Mouse (Mus musculus): ENCODE results near the gene Abcg5. TPM values are rescaled to one million over a fixed set of nuclear protein-coding genes. Genes with fewer than 3 reads are reported as not detected.

Gene Abcg5
- polyA plus RNA-seq, 1 experiment from 2014 or later = 4.2 TPM

DNA sequence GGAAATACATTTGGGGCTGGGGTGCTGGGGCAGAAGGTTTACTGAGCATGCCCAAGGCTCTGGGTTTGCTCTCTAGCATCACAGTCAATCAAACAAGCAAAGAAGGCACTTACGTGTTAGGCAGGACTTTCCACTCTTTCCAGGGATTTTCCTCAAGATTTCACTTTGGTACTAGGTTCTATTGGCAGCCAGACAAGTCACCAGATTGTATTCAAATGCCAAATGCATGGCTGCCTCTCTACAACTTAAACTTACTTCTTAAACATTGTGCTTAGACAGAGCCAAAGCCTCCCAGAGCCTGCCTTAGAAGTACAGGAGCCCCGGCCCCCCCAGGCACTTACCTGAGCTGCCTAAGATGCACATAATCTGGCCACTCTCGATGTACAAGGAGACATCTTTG, 1.1 kb downstream of the Abcg5 start:
- no peak overlapping the region for H3K27ac ChIP-seq

DNA sequence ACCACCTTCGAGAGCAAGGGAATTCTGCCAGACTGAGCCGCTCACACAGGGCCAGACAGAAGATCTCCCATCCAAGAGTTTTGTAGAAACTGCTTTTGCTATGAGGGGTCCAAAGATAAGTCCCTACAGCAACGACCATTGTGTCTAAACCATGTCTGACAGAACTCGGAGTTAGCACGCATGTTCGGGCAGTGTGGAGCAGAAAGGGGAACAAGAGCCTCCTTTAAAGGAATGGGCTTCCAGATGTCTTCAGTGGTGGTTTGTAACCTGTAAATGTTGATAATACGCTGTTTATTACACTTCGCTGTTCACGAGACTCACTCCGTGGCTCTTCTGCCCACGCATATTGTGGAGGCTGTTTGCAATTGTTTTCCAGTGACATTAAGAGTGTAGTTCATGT, 5.2 kb downstream of the Abcg5 start:
- H3K4me2 ChIP-seq = no peak overlapping the region

More for the DNA sequence above, 1.1 kb downstream of the Abcg5 start:
- H3K4me3 ChIP-seq (replicated peaks) = no peak overlapping the region
- no peaks in the 10 kb centered on the region for H3K4me1 ChIP-seq
- H3K9me3 ChIP-seq = no peaks in the 10 kb centered on the region
- H3K4me2 ChIP-seq = no peak overlapping the region
- WGBS = 87% methylated on average over 3 of the region's 3 CpGs
- no peak for ATAC-seq (ENCODE audit: low FRiP score)
- no peaks in the 10 kb centered on the region for H3K36me3 ChIP-seq (replicated peaks)
- H3K9ac ChIP-seq = no peak overlapping the region
- H3K27me3 ChIP-seq = 0 out of 2 replicates have a peak, but pooled peaks cover 5% of the 10 kb centered on the region

DNA sequence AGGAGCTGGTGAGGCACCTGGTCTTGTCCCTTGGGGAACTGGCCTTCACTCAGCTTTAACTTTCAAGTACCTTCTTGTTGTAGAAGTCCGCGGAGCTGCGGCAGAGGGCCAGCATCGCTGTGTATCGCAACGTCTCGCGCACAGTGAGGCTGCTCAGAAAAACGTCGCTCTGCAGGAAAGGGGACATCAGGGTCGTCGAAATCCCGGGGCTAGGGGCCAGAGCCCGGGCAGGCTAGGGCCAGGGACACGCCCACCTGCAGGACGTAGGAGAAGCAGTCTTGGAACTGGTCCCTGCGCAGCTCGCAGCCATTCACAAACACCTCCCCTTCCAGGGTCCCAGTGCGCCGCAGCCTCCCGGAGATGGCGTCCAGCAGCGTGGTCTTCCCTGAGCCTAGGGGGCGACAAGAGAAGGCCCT, 6.9 kb downstream of the Abcg5 start, which contains the start of gene Abcg8:
Gene Abcg8, plus strand, starts transcription at position 352 of the 416 bp plus-strand sequence.
- H3K9ac ChIP-seq = peak within 1 kb of the TSS; percentile 36
- ATAC-seq (ENCODE audit: low FRiP score) = peak; percentile 36
- H3K36me3 ChIP-seq (replicated peaks) = no peaks in the 10 kb centered on the region
- H3K9me3 ChIP-seq = no peaks in the 10 kb centered on the region
- H3K27me3 ChIP-seq = peaks cover 34% of the 10 kb centered on the region
- H3K27ac ChIP-seq = peak within 1 kb of the TSS; percentile 32
- H3K4me1 ChIP-seq = peaks cover 15% of the 10 kb centered on the region
- H3K4me3 ChIP-seq (replicated peaks) = peak within 1 kb of the TSS; percentile 36
- peak within 1 kb of the TSS; percentile 64 for H3K4me2 ChIP-seq
- 2% methylated on average over 24 of the region's 24 CpGs for WGBS

More for the DNA sequence above, 5.2 kb downstream of the Abcg5 start:
- Histone ChIP-seq H3K27ac (no peak overlapping the region), H3K36me3 (replicated peaks) (no peaks in the 10 kb centered on the region), H3K27me3 (peaks cover 28% of the 10 kb centered on the region), H3K4me3 (replicated peaks) (no peak overlapping the region), H3K9me3 (no peaks in the 10 kb centered on the region), H3K4me1 (peaks cover 15% of the 10 kb centered on the region), H3K9ac (no peak overlapping the region)
- no peak for ATAC-seq (ENCODE audit: low FRiP score)
- WGBS = 93% methylated on average over 11 of the region's 11 CpGs

DNA sequence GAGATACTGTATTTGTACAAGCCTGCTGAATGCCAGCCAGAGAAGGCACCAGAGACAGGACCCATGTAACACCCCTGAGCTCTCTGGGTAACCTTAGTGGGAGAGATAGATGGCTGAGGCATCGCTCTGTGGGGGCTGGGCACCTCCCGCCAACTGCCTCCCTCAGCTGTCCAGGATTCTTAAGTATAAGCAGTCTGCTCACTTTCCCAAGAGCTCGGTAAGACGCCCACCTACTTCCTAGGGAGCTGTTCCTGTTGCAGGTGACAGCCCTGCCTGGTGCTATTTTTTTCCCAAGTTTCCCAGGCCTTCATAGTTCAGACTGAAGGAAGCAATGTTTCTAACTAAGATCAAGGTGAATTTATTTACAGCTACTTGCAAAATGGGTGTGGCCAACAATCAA, 7.6 kb downstream of the Abcg5 start:
- Histone ChIP-seq H3K4me3 (replicated peaks) (no peak overlapping the region), H3K36me3 (replicated peaks) (no peaks in the 10 kb centered on the region), H3K27me3 (peaks cover 34% of the 10 kb centered on the region), H3K4me2 (no peak overlapping the region), H3K9ac (no peak overlapping the region), H3K4me1 (peaks cover 15% of the 10 kb centered on the region), H3K9me3 (no peaks in the 10 kb centered on the region), H3K27ac (no peak overlapping the region; the same call in 1 of the 2 replicates)
- ATAC-seq (ENCODE audit: low FRiP score) = no peak
- 71% methylated on average over 4 of the region's 4 CpGs for WGBS

DNA sequence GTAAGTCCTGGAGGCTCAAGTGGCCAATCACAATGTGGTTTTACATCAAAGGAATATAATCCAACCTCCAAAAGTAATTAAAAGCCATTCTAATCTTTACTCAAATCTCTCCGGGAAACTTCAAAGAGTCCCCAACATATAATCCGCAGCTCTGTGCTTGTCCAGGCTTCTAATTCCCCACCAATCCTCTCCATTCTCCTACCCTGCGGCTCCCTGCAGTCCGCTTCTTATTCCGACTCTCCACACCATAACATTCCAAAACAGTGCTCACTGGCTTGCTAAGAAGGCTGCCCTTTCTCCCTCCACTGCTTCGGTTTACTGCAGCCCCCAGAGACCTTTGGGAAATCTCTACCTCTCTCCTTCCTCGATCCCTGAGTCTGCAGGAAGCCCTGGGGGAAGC, 8.8 kb downstream of the Abcg5 start:
- H3K9me3 ChIP-seq = no peaks in the 10 kb centered on the region
- H3K9ac ChIP-seq = no peak overlapping the region
- 1% methylated on average over 7 of the region's 7 CpGs for WGBS
- peaks cover 15% of the 10 kb centered on the region for H3K4me1 ChIP-seq
- H3K4me2 ChIP-seq = no peak overlapping the region
- H3K27ac ChIP-seq = no peak overlapping the region
- no peak overlapping the region for H3K4me3 ChIP-seq (replicated peaks)
- no peak for ATAC-seq (ENCODE audit: low FRiP score)
- H3K36me3 ChIP-seq (replicated peaks) = no peaks in the 10 kb centered on the region
- H3K27me3 ChIP-seq = peaks cover 34% of the 10 kb centered on the region

DNA sequence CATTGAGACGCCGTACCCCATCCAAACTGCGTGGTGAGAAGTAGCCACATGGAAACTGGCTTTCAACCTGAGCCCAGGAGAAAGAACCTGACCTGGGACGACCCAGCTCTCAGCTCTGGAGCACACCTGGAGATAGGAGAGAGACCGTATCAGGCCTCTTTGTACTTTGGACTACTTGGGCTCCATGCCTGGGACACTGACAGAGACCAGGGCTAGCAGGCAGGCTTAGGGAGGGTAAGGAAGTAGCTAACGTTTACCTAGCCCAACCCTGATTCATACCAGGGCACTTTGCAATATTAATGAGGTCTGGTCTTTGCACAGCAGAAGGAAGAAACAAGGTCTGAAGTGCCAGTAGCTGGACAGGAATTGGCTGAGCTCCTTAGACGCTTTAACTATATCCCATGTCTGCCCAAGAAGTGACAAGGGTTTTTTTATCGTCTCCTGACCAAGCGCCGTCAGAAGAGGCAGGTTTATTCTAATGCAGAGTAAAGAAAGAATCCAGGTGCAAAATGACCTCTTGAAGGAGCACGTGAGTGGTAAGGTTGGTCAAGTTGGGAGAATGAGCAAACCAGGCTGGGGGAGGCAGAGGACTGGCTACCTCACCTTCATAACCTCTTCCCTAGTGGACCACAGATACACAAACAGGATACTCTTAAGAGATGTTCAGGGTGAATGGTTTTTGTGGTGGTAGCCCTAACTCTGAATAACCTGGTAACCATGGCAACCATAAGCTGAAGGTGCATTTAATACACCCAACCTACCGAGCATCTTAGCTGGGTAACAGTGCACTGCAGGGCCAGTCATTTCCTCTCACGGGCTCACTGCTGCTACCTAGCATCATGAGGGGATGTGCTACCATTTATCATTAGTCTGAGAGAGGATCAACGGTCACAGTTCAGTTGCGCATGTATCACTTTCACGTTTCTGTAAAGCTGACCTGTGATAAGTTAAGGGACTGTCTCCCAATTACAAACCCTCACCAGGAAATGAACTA, 10.1 kb downstream of the Abcg5 start:
- no peaks in the 10 kb centered on the region for H3K9me3 ChIP-seq
- peaks cover 34% of the 10 kb centered on the region for H3K27me3 ChIP-seq
- H3K27ac ChIP-seq = no peak overlapping the region
- H3K36me3 ChIP-seq (replicated peaks) = no peaks in the 10 kb centered on the region
- ATAC-seq (ENCODE audit: low FRiP score) = no peak
- H3K9ac ChIP-seq = no peak overlapping the region
- no peak overlapping the region for H3K4me3 ChIP-seq (replicated peaks)
- WGBS = 79% methylated on average over 16 of the region's 16 CpGs
- H3K4me1 ChIP-seq = peaks cover 15% of the 10 kb centered on the region
- H3K4me2 ChIP-seq = no peak overlapping the region

DNA sequence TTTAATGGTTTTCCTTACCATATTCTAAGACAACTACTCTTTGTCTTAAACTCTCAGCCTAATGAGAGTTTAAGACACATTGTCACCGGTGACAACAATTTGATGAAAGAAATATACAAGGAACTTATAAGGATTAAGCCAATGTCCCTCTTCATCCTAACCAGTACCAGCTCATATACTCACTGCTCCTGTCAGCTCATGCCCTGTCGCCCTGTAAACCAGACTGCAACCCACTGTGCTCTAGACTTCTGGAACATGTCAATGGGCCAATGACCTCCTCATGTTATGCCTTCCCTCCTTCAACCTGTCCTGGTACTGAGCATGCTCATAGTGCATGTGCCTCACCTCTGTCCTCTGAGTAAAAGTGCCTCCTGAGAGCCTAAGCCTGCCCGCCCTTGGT, 15.0 kb downstream of the Abcg5 start:
- no peaks in the 10 kb centered on the region for H3K36me3 ChIP-seq (replicated peaks)
- no peak overlapping the region for H3K4me2 ChIP-seq
- no peak overlapping the region for H3K9ac ChIP-seq
- H3K27ac ChIP-seq = no peak overlapping the region
- peaks cover 8% of the 10 kb centered on the region for H3K27me3 ChIP-seq
- ATAC-seq (ENCODE audit: low FRiP score) = no peak
- H3K4me1 ChIP-seq = 0 out of 2 replicates have a peak, but pooled peaks cover 5% of the 10 kb centered on the region
- H3K9me3 ChIP-seq = no peaks in the 10 kb centered on the region
- no peak overlapping the region for H3K4me3 ChIP-seq (replicated peaks)
- WGBS = 91% methylated on average over 3 of the region's 3 CpGs

DNA sequence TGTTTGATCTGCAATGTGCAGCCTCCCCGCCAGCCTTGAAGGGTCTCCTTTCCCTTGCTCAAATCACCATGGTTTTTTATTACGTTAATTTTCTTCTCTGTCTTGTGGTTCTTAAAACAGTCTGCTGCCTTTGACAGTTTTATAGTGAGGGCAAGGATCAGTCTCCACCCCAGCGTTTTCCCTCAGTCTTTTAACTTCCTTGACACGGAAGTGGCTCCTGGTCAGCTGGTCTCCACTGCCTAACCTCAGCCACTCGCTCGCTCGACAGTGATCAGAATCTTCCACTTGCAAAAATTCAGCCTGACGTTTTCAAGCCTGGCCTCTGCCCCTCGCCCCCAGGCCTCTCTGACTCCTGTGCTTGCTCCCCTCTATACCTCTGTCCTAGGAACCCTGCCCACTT, 17.1 kb downstream of the Abcg5 start:
- H3K4me3 ChIP-seq (replicated peaks) = no peak overlapping the region
- H3K4me2 ChIP-seq = no peak overlapping the region
- no peaks in the 10 kb centered on the region for H3K36me3 ChIP-seq (replicated peaks)
- 63% methylated on average over 9 of the region's 9 CpGs for WGBS
- H3K9ac ChIP-seq = no peak overlapping the region
- ATAC-seq (ENCODE audit: low FRiP score) = no peak
- no peak overlapping the region for H3K27ac ChIP-seq
- 0 out of 2 replicates have a peak, but pooled peaks cover 5% of the 10 kb centered on the region for H3K4me1 ChIP-seq
- H3K9me3 ChIP-seq = no peaks in the 10 kb centered on the region
- no peaks in the 10 kb centered on the region for H3K27me3 ChIP-seq

DNA sequence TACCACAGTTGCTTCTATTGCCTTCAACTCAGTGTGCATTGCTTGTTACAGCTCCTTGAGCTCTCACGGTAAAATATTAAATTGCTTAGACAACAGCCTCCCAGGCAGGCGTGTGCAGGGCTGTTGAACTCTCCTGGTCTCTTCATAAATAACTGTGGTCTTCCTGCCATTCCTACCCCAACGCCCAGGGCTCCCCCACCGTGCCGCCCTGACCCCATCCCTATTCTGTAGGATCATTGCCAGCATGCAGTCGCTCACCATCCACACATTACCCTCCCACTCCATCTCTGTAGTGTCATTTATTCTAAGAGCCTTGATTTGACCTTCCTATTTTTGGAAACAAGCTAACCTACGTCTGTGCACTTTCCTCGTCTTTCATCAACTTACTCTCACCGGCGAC, 17.8 kb downstream of the Abcg5 start:
- Histone ChIP-seq H3K4me1 (0 out of 2 replicates have a peak, but pooled peaks cover 5% of the 10 kb centered on the region), H3K4me3 (replicated peaks) (no peak overlapping the region), H3K27ac (no peak overlapping the region), H3K9me3 (no peaks in the 10 kb centered on the region), H3K4me2 (no peak overlapping the region), H3K36me3 (replicated peaks) (no peaks in the 10 kb centered on the region), H3K27me3 (no peaks in the 10 kb centered on the region), H3K9ac (no peak overlapping the region)
- ATAC-seq (ENCODE audit: low FRiP score) = no peak
- WGBS = 72% methylated on average over 10 of the region's 10 CpGs

DNA sequence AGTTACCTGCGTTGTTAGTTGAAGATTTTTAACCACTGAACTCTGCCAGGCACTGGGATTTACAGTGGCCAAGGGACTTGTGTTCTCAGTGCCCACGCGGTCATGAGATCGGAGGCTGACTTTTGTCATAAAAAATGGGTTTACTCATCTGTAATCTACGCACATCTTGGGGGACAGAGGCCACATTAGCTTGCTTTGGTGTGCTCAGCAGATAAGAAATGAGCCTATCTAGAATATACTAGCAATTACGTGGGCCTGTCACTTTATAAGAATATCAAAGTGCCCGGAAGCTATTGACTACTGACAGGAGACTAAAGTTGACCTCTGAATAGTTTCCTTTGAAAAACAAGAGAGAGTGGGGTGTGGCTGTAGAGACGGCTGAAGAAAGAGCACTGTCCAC, 23.9 kb downstream of the Abcg5 start:
- no peaks in the 10 kb centered on the region for H3K9me3 ChIP-seq
- no peak overlapping the region for H3K27ac ChIP-seq
- H3K4me3 ChIP-seq (replicated peaks) = no peak overlapping the region
- H3K36me3 ChIP-seq (replicated peaks) = no peaks in the 10 kb centered on the region
- H3K4me1 ChIP-seq = peaks cover 13% of the 10 kb centered on the region
- H3K27me3 ChIP-seq = no peaks in the 10 kb centered on the region
- WGBS = 79% methylated on average over 8 of the region's 8 CpGs
- H3K9ac ChIP-seq = no peak overlapping the region
- ATAC-seq (ENCODE audit: low FRiP score) = no peak
- no peak overlapping the region for H3K4me2 ChIP-seq

DNA sequence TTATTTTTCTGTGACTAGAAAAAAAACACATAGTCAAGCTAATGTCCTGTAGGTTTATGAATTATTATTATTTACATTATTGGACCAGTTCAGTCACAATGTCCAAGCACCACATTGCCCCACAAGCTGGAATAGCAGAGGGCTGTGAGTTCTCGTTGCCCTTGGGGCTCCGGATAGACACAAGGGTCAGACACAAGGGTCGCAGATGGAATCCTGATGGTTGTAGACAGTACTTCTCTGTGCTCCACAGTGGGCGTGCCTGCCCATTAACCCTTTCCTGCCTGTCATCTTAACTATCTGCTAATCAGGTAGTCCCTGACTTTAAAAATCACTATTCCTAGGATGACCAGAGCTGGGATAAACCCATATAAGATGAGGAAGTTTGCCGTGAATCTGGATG, 24.6 kb downstream of the Abcg5 start:
- Histone ChIP-seq H3K4me1 (peaks cover 13% of the 10 kb centered on the region), H3K4me2 (no peak overlapping the region), H3K27me3 (no peaks in the 10 kb centered on the region), H3K36me3 (replicated peaks) (no peaks in the 10 kb centered on the region), H3K9ac (no peak overlapping the region), H3K4me3 (replicated peaks) (no peak overlapping the region), H3K9me3 (no peaks in the 10 kb centered on the region), H3K27ac (no peak overlapping the region)
- WGBS = 52% methylated on average over 5 of the region's 5 CpGs
- ATAC-seq (ENCODE audit: low FRiP score) = no peak

DNA sequence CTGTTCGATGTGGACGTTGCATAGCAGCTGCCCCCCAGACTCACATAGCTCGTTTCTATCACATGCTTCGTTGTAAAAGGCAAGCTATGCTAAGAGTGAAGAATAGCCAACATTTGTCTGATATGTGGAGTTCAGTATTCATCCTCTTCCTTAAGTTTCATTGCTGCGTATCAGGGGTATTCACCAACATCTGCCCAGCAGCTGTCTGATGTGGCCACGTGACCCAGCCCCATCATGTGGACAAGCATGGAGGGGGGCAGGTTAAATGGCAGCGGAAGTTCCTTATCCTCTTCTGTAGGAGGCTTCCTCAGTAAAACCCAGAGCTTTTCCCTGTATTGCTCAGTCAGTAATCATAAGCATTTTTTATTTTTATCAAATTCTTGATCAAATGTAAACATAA, 25.0 kb downstream of the Abcg5 start:
- Histone ChIP-seq H3K9me3 (no peaks in the 10 kb centered on the region), H3K9ac (no peak overlapping the region), H3K4me3 (replicated peaks) (no peak overlapping the region), H3K27me3 (no peaks in the 10 kb centered on the region), H3K27ac (no peak overlapping the region), H3K4me2 (no peak overlapping the region), H3K36me3 (replicated peaks) (no peaks in the 10 kb centered on the region), H3K4me1 (peaks cover 13% of the 10 kb centered on the region)
- ATAC-seq (ENCODE audit: low FRiP score) = no peak
- WGBS = 86% methylated on average over 7 of the region's 7 CpGs

DNA sequence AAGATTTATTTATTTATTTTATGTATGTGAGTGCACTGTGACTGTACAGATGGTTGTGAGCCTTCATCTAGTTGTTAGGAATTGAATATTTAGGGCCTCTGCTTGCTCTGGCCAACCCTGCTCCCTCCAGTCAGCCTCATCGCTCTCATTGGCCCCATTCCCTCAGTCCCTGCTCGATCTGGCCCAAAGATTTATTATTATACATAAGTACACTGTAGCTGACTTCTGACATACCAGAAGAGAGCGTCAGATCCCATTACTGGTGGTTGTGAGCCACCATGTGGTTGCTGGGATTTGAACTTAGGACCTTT, 25.4 kb downstream of the Abcg5 start:
- WGBS = 91% methylated on average over 3 of the region's 3 CpGs
- no peaks in the 10 kb centered on the region for H3K36me3 ChIP-seq (replicated peaks)
- H3K9me3 ChIP-seq = no peaks in the 10 kb centered on the region
- ATAC-seq (ENCODE audit: low FRiP score) = no peak; the same call in 1 of the 2 replicates
- no peaks in the 10 kb centered on the region for H3K27me3 ChIP-seq
- H3K9ac ChIP-seq = no peak overlapping the region
- no peak overlapping the region for H3K4me3 ChIP-seq (replicated peaks)
- peaks cover 13% of the 10 kb centered on the region for H3K4me1 ChIP-seq
- H3K4me2 ChIP-seq = no peak overlapping the region
- no peak overlapping the region for H3K27ac ChIP-seq
